Mouse (Mus musculus): ENCODE measurements around the gene Grin2a.

Grin2a gene

DNA sequence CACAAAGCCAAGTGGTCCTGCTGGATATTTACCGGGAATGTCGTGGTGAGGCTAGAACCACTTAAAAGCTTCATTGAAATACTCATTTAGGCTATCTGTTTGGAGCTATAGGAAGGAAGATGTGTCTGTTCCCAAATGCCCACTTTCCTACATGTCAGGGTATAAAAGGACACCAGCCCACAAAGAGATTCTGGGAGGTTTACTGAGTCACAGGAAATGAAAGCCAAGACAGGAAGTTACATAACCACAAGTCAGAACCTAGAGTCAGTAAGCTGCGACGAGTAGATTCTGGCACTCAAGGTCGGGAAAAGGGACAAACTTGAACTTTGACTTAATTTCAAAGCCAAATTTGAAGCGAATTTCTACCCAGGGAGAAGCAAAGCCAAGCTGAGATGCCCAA is 30.9 kb downstream of the Grin2a start:
- no peak for DNase-seq (ENCODE audit: low spot score)

DNA sequence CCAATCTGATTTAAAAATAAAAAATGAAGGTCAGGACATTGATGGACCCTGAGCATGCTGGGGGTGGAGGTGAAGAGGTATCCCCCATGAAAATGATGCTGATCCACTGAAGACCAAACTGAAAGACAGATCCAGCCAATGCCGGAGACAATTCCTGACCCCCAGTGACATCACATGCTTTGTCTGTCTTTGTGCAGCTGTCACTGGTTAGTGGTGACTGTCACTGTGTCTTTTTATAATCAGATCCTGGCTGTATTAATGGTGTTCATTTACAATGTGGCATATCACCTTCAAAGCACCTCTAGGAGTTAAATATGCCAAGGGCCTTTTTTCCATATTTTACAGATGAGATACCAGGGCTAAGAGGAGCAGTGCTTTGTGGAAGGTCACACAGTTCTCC is 32.9 kb downstream of the Grin2a start:
- DNase-seq (ENCODE audit: low spot score): no peak

GRCm38 (mm10) chr16:9959340-9959739 is 36.0 kb downstream of the Grin2a start:
- DNase-seq (ENCODE audit: low spot score): no peak

DNA sequence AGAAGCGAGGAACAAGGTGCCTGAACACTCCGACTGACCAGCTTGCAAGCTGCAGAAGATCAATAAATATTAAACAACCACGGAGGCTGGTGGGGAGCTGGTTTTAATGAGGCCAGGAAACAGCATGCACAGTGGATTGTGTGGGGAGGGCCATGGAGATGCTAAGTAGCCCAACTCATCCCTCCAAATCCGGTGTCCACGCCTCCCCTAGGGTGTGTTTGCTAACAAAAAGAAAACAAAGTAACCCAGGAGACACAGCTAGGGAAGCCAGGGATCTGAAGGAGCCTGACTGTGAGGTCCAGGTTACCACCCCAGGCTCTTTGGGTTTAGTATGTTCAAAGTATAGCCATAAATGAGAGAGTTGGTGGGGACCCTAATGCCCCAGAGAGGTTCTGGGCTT is 41.1 kb downstream of the Grin2a start:
- no peak for DNase-seq (ENCODE audit: low spot score)

DNA sequence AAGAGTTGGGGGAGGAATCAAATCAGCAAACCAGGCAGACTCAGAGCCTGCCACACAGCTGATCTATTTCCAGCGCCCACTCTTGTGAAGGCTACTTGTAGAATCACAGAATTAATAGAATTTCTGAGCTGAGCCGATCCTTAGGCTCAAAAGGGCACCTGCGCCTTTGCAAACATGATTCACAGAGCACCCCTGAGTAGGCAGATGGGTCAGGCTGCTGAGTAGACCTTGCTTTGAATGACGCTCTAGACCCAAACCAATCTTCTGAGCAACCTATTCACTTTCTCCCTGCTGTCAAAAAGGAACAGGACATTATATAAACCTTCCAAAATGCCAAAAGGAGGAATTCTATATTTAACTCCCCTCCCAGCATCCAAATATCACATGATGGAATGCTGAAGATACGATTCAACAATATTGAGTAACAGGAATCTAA is 41.9 kb downstream of the Grin2a start:
- DNase-seq (ENCODE audit: low spot score): no peak

- no peak for DNase-seq (ENCODE audit: low spot score)
These were observed 46.1 kb downstream of the Grin2a start for GRCm38 (mm10) chr16:9949250-9949649.

GRCm38 (mm10) chr16:9947430-9947829 is 47.9 kb downstream of the Grin2a start:
- DNase-seq (ENCODE audit: low spot score): no peak

DNA sequence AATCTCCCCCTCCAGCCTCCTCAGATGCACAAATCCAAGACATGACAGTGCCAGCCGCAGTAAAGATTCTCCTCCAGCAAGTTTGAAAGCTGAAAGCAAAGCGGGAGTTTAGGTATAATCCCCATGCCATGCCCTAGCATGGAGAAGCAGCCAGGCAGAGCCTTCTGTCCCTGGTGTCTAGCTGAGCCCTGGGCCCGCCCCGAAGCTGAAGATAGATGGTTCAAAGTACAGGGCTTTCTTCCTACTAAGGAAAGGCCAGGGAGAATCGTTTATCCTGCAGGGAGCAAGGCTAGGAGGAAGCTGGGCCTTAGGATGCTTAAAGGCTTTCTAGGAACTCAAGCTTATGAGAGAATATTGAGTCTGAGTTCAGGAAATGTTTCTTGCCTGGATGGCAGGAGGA is 50.5 kb downstream of the Grin2a start:
- DNase-seq (ENCODE audit: low spot score): no peak

GRCm38 (mm10) chr16:9941306-9941930 is 53.9 kb downstream of the Grin2a start:
- DNase-seq (ENCODE audit: low spot score): no peak

- no peak for DNase-seq (ENCODE audit: low spot score)
These were observed 54.6 kb downstream of the Grin2a start for GRCm38 (mm10) chr16:9940716-9941115.

DNA sequence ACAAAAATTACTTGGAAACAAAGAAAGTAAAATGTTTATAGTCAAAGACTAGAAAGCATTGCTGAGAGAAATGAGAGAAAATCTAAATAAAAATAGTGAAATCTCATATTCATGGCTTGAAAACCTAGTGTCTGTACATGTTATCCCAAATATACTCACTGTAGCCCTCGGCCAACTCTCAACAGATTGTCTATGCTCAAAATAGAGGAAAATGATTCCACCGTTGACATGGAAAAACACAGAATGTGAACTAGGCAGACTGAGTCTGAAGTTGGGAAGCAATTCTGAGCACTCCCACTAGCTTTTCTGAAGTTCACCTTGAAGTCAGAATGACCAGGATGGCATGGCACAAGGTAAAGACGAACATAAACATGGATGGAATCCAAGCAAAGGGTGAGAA is 84.7 kb downstream of the Grin2a start:
- DNase-seq (ENCODE audit: low spot score): no peak

DNA sequence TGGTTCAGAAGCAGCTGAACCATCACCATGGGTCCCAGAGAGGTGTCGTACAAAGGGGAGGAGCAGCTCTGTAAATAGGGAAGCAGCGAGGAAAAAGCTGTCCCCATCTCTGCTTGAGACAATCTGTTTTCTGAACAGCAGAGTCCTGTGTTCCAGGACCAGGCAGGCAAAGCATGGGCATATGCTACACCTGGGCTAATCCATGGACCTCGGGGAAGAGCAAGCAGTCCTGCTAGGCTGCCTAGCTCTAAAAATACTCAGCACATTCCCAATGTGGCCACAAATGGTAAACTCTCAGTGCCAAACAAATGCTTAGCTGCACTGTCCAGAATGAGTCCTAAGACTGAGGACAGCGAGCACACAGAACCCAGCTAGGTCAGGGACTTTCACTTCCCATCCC is 86.1 kb downstream of the Grin2a start:
- no peak for DNase-seq (ENCODE audit: low spot score)

GRCm38 (mm10) chr16:9904443-9904842 is 90.9 kb downstream of the Grin2a start:
- no peak for DNase-seq (ENCODE audit: low spot score)

DNA sequence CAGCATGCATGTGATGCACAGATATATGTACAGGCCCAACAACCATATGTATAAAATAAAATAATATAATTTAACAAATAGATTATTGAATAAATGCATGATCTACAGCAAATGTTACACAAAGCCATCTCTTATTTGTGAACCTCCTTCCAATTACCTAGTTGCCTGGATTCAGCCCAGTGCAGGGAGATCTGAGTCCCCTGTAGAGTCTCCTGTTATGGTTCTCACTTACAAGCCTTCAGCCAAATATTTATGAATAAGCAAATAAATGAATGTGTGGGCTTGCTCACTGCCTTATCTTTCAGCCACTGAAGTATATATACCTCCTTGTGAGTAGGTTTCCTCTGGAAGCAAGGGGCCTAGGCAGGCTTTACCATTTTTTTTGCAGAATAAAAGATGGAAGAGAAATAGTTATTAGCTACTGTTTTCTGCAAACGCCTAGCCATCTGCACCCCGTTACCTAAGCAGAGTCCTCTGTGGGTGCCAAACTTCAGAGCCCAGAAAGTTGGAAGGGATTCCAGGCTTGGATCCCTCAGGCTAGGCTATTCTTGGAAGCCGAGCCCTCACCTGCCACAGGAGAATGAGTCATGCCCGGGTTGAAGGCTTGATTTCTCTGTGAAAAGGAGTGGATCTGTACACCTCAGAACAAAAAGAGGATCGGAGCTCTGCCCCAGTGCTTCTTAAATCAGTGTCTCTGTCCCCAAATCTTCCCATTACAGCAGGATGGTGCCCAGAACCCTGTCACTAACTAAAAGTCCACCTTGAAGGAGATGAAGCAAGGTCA is 92.5 kb downstream of the Grin2a start:
- no peak for DNase-seq (ENCODE audit: low spot score)

DNA sequence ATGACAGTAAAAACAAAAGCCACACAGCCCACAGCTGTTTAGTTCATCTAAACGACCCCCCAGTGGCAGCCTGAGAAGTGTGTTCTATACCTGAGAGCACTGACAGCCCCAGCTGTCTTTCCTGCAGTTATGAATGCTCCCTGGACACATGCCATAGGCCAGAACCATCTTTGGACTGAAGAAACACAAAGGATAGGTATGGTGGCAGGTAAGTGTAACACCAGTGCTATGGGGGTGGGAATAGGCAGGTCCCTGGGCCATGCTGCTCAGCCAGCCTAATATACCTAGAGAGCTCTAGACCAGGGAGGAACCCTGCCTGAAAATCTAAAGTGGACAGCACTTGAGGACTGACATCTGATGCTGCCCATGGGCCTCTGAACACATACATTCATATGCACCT is 93.9 kb downstream of the Grin2a start:
- no peak for DNase-seq (ENCODE audit: low spot score)

- DNase-seq (ENCODE audit: low spot score): no peak
These were observed 94.4 kb downstream of the Grin2a start for GRCm38 (mm10) chr16:9900996-9901395.

DNA sequence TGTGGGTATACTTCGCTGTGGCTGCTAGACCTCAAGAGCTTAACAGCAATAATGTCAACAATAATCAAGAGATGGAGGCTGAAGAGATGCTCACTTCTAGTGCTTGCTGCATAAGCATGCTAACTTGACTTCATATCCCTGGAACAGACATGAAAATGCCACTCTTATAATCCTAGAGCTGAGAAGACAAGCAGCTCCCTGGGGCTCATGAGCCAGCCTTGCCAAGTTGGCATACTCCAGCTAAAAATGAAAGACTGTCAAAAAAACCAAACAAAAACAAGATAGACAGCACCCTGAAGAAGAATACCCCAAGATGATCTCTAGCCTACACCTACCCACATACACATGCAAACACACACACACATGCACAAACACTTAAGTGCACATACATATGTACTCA is 95.2 kb downstream of the Grin2a start:
- DNase-seq (ENCODE audit: low spot score): no peak

DNA sequence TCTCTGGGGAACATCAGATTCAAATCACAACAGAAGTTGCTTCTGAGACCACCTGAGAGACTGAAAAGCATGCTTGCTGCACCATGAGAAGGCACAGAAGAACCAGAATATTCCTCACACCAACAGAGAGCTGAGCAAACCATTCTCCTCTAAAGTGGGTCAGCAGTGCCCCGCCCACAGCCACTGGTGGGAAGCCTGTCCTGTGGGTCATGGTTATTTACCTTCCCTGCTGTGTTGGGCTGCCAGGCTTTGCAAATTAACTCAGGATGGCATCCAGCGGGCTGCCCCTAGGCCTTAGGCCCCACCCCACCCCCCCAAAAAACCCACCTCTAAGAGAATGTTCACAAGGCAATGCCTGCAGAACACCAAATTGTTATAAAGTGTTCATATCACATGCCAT is 96.2 kb downstream of the Grin2a start:
- no peak for DNase-seq (ENCODE audit: low spot score)

- DNase-seq (ENCODE audit: low spot score): no peak
These were observed 99.8 kb downstream of the Grin2a start for GRCm38 (mm10) chr16:9895581-9895980.

GRCm38 (mm10) chr16:9886155-9886554 is 109.2 kb downstream of the Grin2a start:
- no peak for DNase-seq (ENCODE audit: low spot score)

DNA sequence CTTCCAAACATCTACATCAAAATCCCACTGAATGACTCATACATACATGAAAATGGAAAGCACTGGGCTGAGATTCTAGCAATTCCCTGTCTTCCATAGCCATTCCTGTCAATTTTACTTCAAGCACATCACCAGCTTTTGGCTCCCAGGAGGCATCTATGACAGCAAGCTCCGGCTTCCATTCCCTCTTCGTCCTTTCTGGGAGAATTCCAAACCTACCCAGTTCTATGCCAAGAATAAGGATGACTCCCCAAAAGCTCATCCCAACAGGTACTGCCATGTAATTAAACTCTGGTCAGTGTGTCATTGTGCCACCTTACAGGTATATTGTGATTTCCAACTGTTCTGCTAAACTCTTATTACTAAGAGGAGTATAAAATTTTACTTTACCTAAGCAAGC is 111.2 kb downstream of the Grin2a start:
- no peak for DNase-seq (ENCODE audit: low spot score)

DNA sequence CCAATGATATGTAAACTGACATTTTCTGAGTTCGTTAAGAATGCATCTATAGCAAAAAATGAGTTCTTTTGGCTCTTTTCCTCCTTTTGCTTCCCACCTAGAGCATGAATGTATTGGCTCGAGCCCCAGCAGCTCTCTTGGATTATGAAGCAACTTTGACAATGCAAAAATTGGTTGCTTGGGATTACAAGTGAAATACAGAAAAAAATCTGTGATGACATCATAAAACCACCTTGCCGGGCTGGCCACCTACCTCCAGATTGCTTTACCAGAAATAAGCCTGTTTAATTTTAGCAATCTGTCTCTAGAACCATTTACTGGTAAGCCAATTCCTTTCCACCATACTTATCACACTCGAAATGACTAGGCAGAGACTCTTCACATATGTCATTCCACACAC is 112.9 kb downstream of the Grin2a start:
- DNase-seq (ENCODE audit: low spot score): no peak

DNA sequence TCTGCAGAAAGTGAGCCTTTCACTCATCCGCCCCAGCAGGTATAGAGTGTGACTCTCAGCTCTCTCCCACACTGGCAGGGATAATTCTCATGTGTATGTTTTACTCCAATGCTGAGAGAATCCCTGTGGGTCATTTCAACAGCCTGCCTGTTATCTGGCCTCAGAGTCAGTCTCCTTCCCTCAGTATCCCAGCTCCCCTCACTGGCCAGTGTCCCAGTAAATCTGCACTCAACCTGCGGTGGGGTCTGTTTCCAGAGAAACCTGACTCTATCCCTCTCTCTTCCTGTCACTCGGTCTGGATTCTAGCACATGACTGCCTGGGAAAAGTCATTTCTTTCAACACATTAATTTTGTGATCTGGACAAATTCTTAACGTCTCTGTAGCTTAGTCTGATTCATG is 122.4 kb downstream of the Grin2a start:
- no peak for DNase-seq (ENCODE audit: low spot score)

DNA sequence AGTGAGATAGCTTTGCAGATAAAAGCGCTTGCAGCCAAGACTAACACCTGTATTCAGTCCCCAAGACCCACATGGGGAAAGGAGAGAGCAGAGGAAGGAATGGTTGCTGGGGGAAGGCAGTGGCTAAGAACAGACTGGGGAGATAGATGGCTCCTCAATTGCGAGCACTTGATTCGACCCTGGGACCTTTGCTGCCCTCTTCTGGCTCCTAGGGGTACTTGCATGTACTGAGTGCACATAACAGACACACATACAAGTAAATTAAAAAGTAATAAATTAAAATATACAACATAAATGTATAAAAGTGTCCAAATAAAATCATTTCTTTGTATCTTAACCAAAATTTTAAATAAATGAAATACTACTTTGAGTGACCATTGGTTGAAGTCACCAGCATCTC is 129.7 kb downstream of the Grin2a start:
- no peak for DNase-seq (ENCODE audit: low spot score)

All from yolk sac, embryonic 10.5 days (tissue).